Mouse (Mus musculus) cortical plate, adult 2 months (tissue): ENCODE results near the gene Fxyd2.
A peak's percentile ranks its signal among the peaks of the same experiment; 100 is the strongest.

Experiments used
- CTCF ChIP-seq: fragments of 200-500 bp; IDR thresholded peaks from 2 replicates; pipeline ENCODE4 v1.5.1; 2011; ENCODE audit warnings: mild to moderate bottlenecking, control low read depth, low read length; ENCODE audit not compliant: insufficient read depth; ENCODE audit errors: extremely low read depth
- POLR2A ChIP-seq: fragments of 200-500 bp; IDR thresholded peaks from 2 replicates; pipeline ENCODE4 v1.6.1; 2011; ENCODE audit warnings: mild to moderate bottlenecking, low read length, control low read depth; ENCODE audit not compliant: insufficient read depth; ENCODE audit errors: extremely low read depth

- TF ChIP-seq CTCF (peak; percentile 67), POLR2A (no peak)
Measured at GRCm38 (mm10) chr9:45411803-45412202, 12.3 kb downstream of the Fxyd2 start.
